Mouse (Mus musculus): ENCODE results near the gene Yars. TPM values are rescaled to one million over a fixed set of nuclear protein-coding genes. Genes with fewer than 3 reads are reported as not detected.

The Yars gene
- total RNA-seq (2023), result 74.1 TPM

GRCm38 (mm10) chr4:129189542-129190519 is at the start of gene Yars, which contains the start of gene S100pbp:
Yars (plus strand) TSS chr4:129189760.
S100pbp (minus strand) TSS chr4:129189727.

GRCm38 (mm10) chr4:129261196-129261595 is 71.6 kb downstream of the Yars start, which contains the start of gene C77080:
C77080 (minus strand) TSS chr4:129261404.

Other genes starting within 250 kb of the Yars start
- gene Azin2, start 227.3 kb upstream of the Yars start, total RNA-seq (2023), result not detected
- gene Ak2, start 197.8 kb upstream of the Yars start, total RNA-seq (2023), result 57.8 TPM
- 70.2 TPM for gene Rnf19b, start 131.5 kb upstream of the Yars start, total RNA-seq (2023)
- gene Tmem54, start 84.2 kb upstream of the Yars start, total RNA-seq (2023), result not detected
- gene Hpca, start 67.7 kb upstream of the Yars start, total RNA-seq (2023), result not detected
- not detected for gene Fndc5, start 52.8 kb upstream of the Yars start, total RNA-seq (2023)
- gene S100pbp, start within 50 bp of the Yars start, total RNA-seq (2023), result 33.4 TPM
- gene C77080, start 71.6 kb downstream of the Yars start, total RNA-seq (2023), result 0.65 TPM
- gene Sync, start 97.9 kb downstream of the Yars start, total RNA-seq (2023), result not detected
- gene Rbbp4, start 145.6 kb downstream of the Yars start, total RNA-seq (2023), result 132 TPM
- 30.5 TPM for gene Zbtb8os, start 145.9 kb downstream of the Yars start, total RNA-seq (2023)
- 2.8 TPM for gene Zbtb8a, start 188.4 kb downstream of the Yars start, total RNA-seq (2023)

Data from CD4-positive naive resting alpha-beta T cell, adult 57 days (primary cell).